Mouse (Mus musculus) forebrain, embryonic 14.5 days (tissue): Measurements from ENCODE around the gene Itga3. TPM values are rescaled to one million over a fixed set of nuclear protein-coding genes. Genes with fewer than 3 reads are reported as not detected.

Experiments used
- ATAC-seq: fragments of 200-750 bp; cut with Nextera tagmentation; 2 replicates; pipeline ENCODE4 v1.8.0; 2017; ENCODE audit warnings: mild to moderate bottlenecking, moderate library complexity
- DNase-seq: peaks from one replicate; pipeline ENCODE4 v3.0.0-alpha.2; 2015; ENCODE audit warnings: low spot score
- H3K27ac ChIP-seq: fragments of 300-500 bp; sonication (generic); 2 replicates; pipeline ENCODE4 v1.5.1; 2014; ENCODE audit warnings: low read depth, mild to moderate bottlenecking, control low read depth, low read length, moderate library complexity
- H3K27me3 ChIP-seq: fragments of 300-500 bp; sonication (generic); replicated peaks from 2 replicates; pipeline ENCODE4 v1.6.1; 2014; ENCODE audit warnings: low read length, control low read depth, mixed read lengths; ENCODE audit not compliant: control insufficient read depth, insufficient read depth
- H3K36me3 ChIP-seq: fragments of 300-500 bp; sonication (generic); 2 replicates; pipeline ENCODE4 v1.6.1; 2014; ENCODE audit warnings: low read length, control low read depth; ENCODE audit not compliant: control insufficient read depth, insufficient read depth
- H3K4me1 ChIP-seq: fragments of 300-500 bp; sonication (generic); 2 replicates; pipeline ENCODE4 v1.6.1; 2014; ENCODE audit warnings: antibody characterized with exemption, low read length, control low read depth; ENCODE audit not compliant: control insufficient read depth, insufficient read depth
- H3K4me2 ChIP-seq: fragments of 300-500 bp; sonication (generic); 2 replicates; pipeline ENCODE4 v1.6.1; 2014; ENCODE audit warnings: mild to moderate bottlenecking, control low read depth, low read length
- H3K4me3 ChIP-seq: fragments of 300-500 bp; sonication (generic); 2 replicates; pipeline ENCODE4 v1.5.1; 2014; ENCODE audit warnings: low read depth, low read length, control low read depth
- H3K9ac ChIP-seq: fragments of 300-500 bp; sonication (generic); 2 replicates; pipeline ENCODE4 v1.6.1; 2014; ENCODE audit warnings: mild to moderate bottlenecking, low read length, control low read depth, moderate library complexity
- H3K9me3 ChIP-seq: fragments of 300-500 bp; sonication (generic); replicated peaks from 2 replicates; pipeline ENCODE4 v1.6.1; 2016; ENCODE audit warnings: low read length, control low read depth, mixed read lengths; ENCODE audit not compliant: control insufficient read depth
- WGBS: fragments of 180-500 bp; shearing (Covaris S2); extraction: QIAGEN DNeasy Blood & Tissue Kit; methylation state at CpG from one replicate; pipeline ENCODE4 v1.1.7; 2014; 5-methylcytosine and 5-hydroxymethylcytosine counted together
- polyA plus RNA-seq: library from polyadenylated mRNA; unstranded; fragments of >200 nt; fragmentation: Nextera tagmentation; extraction: Ambion mirVana; gene quantifications from 2 replicates; pipeline ENCODE4 v1.2.1, GENCODE M21; 2014

The Itga3 gene
- polyA plus RNA-seq, 1 experiment from 2014 or later, result 4.1 TPM

GRCm38 (mm10) chr11:95000548-95000947, 76.1 kb downstream of the Itga3 start:
- Histone ChIP-seq H3K4me2 (no peak overlapping the region), H3K9me3 (no peaks in the 10 kb centered on the region), H3K9ac (no peak overlapping the region), H3K4me3 (no peak overlapping the region), H3K36me3 (peaks cover 91% of the 10 kb centered on the region), H3K27me3 (no peaks in the 10 kb centered on the region), H3K27ac (no peak overlapping the region; the same call in 1 of the 2 replicates), H3K4me1 (peaks cover 17% of the 10 kb centered on the region)
- 51% methylated on average over 4 of the region's 4 CpGs for WGBS
- ATAC-seq (peak; percentile 9; the same call in 1 of the 2 replicates), DNase-seq (no peak)

DNA sequence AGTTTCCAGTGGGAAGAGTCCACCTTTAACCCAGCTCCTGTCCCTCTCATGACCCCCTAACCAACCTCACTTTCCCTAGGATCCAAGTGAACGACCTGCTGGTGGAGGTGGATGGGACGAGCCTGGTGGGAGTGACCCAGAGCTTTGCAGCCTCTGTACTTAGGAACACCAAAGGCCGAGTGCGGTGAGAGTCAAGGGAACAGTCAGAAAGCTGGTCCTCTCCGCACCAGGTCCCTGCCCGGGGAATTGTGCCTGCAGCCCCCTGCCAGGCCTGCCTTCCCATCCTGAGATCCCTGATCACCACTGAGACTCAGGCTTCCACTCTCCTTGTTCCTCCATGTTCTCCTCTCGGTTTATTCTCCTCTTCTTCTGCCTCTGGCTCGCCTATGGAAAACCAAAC, 76.5 kb downstream of the Itga3 start:
- Histone ChIP-seq H3K27ac (no peak overlapping the region), H3K36me3 (peaks cover 91% of the 10 kb centered on the region), H3K9me3 (no peaks in the 10 kb centered on the region), H3K4me2 (no peak overlapping the region), H3K4me1 (peaks cover 22% of the 10 kb centered on the region), H3K27me3 (no peaks in the 10 kb centered on the region), H3K9ac (no peak overlapping the region), H3K4me3 (no peak overlapping the region)
- 83% methylated on average over 8 of the region's 8 CpGs for WGBS
- ATAC-seq (no peak), DNase-seq (no peak)

DNA sequence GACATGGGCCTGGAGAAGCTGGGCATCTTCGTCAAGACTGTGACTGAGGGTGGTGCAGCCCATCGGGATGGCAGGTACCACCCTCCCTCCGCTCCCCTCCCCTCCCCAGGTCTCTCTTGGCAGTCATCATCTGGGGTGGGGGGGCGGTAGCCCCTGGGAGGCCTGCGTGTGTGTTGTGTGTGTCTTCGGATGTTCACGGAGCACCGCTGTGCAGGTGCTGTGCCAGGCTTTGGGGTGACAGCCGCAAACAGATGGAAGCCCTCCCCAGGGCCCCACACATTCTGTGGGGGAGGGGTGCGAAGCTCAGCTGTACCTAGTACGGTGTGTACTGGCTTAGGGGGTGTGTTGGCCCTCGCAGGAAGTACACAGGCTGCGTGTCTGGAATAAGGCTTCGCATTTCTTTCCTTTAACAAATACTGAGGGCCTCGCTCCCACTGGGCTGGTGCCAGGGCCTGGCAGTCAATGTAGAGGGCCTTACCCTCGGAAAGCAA, 78.5 kb downstream of the Itga3 start:
- DNase-seq, result peak; percentile 50
- H3K27ac ChIP-seq, result peak overlapping the region; percentile 72
- peak overlapping the region; percentile 14; the same call in 1 of the 2 replicates for H3K4me2 ChIP-seq
- peak; percentile 32; the same call in 1 of the 2 replicates for ATAC-seq
- H3K9me3 ChIP-seq, result no peaks in the 10 kb centered on the region
- no peak overlapping the region for H3K9ac ChIP-seq
- no peak overlapping the region for H3K4me3 ChIP-seq
- peaks cover 77% of the 10 kb centered on the region for H3K36me3 ChIP-seq
- WGBS, result 58% methylated on average over 16 of the region's 16 CpGs
- no peaks in the 10 kb centered on the region for H3K27me3 ChIP-seq
- H3K4me1 ChIP-seq, result peaks cover 42% of the 10 kb centered on the region

DNA sequence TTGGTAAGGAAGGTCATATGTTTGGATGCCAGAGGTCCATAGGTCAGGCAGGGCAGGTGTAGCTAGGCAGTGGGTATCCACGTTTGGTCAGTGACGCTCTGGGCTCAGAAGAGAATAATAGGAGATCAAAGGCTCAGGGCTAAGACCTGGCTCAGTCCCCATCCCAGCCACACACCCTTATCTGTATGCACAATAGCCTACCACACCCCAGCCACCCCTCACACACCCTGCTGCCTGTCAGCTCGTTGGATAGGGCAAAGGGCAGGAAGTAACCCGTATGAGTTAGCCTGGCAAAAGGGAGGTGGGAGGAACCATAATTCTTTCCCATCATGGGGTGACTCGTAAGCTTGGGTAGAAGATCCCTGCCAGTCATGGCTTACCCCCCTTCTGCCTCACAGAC, 79.0 kb downstream of the Itga3 start:
- Histone ChIP-seq H3K9me3 (no peaks in the 10 kb centered on the region), H3K9ac (peak overlapping the region; percentile 17; the same call in 1 of the 2 replicates), H3K4me2 (peak overlapping the region; percentile 14; the same call in 1 of the 2 replicates), H3K36me3 (peaks cover 72% of the 10 kb centered on the region), H3K27ac (peak overlapping the region; percentile 72), H3K4me3 (no peak overlapping the region), H3K27me3 (no peaks in the 10 kb centered on the region), H3K4me1 (peaks cover 45% of the 10 kb centered on the region)
- WGBS, result 72% methylated on average over 5 of the region's 5 CpGs
- DNase-seq (no peak), ATAC-seq (no peak)

DNA sequence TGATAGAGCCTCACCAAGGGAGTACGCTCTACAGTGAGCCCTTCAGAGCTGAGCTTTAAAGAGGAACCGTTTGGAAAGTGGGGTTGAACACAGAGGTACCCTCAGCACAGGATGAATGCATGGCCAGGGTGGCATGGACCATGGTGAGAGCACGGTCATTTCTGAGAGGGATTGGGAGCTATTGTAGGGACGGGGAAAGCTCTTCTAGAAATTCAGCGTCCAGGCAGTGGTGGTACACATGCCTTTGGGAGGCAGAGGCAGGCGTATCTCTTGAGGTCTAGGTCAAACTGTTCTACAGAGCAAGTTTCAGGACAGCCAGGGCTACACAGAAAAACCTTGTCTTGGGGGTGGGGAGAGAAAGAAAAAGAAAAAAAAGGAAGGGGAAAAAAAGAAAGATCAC, 79.6 kb downstream of the Itga3 start:
- ATAC-seq, result no peak
- 92% methylated on average over 6 of the region's 6 CpGs for WGBS
- Histone ChIP-seq H3K4me1 (peaks cover 45% of the 10 kb centered on the region), H3K9ac (no peak overlapping the region), H3K27ac (no peak overlapping the region), H3K27me3 (no peaks in the 10 kb centered on the region), H3K9me3 (no peaks in the 10 kb centered on the region), H3K4me3 (no peak overlapping the region), H3K4me2 (no peak overlapping the region), H3K36me3 (peaks cover 66% of the 10 kb centered on the region)
- no peak for DNase-seq

GRCm38 (mm10) chr11:94996101-94996500, 80.5 kb downstream of the Itga3 start:
- Histone ChIP-seq H3K36me3 (peaks cover 59% of the 10 kb centered on the region), H3K4me2 (peak overlapping the region; percentile 99), H3K27me3 (no peaks in the 10 kb centered on the region), H3K4me1 (peaks cover 45% of the 10 kb centered on the region), H3K9me3 (no peaks in the 10 kb centered on the region), H3K9ac (peak overlapping the region; percentile 94; the same call in 1 of the 2 replicates), H3K4me3 (no peak overlapping the region), H3K27ac (no peak overlapping the region)
- DNase-seq (no peak), ATAC-seq (no peak)
- WGBS, result 87% methylated on average over 8 of the region's 8 CpGs

DNA sequence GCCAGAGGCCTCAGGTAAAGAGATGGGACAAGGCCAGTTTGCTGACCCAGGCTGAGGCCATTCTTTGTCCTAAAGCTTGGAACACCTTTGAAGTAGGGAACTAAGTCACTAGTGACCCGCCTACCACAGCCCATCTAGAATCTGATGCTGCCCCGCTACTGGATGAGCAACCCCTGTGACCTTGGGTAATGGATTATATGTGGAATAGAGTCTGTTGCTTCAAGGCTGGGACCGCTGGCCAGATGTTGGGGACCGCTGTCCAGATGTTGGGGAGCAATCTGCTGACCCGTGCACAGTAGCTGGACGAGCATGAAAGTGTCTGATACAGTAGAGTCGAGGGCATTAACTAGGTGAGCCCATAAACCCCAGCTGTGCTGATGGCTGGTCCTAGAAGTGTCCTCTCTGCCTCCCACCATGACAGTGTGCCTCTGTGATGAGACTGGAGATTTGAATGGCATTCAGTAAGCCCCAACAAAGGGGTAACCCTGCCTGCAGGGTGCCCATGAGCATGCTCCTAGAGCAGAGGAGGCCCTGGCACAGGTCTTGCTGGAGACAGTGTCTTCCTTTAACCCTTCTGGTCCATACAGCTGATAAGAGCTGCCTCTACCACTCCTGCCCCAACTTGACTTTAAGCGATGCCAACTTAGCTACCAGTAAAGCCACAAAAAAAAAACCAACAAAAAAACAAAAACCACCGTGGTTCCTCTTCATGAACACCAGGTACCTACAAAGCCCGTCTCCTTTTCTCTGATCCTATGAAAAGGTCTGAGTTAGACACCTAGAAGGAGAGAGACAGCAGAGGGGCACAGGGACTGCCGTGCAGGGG, 81.4 kb downstream of the Itga3 start:
- Histone ChIP-seq H3K4me2 (peak overlapping the region; percentile 99), H3K9ac (peak overlapping the region; percentile 94), H3K27me3 (no peaks in the 10 kb centered on the region), H3K36me3 (peaks cover 53% of the 10 kb centered on the region), H3K27ac (no peak overlapping the region), H3K4me1 (peaks cover 45% of the 10 kb centered on the region), H3K4me3 (peak overlapping the region; percentile 86), H3K9me3 (no peaks in the 10 kb centered on the region)
- WGBS, result 84% methylated on average over 11 of the region's 11 CpGs
- ATAC-seq (no peak), DNase-seq (no peak)
